Mouse (Mus musculus): ENCODE measurements around the gene Plekhj1. TPM values are rescaled to one million over a fixed set of nuclear protein-coding genes. Genes with fewer than 3 reads are reported as not detected.
A peak's percentile ranks its signal among the peaks of the same experiment; 100 is the strongest.

Gene Plekhj1
- 102 and 114 TPM in 2 replicates for polyA plus RNA-seq (2015; fragmentation: Nextera tagmentation; extraction: Ambion mirVana)

GRCm38 (mm10) chr10:80798150-80799006 lies at the start of gene Plekhj1, which contains the start of gene Sf3a2:
TSS of gene Plekhj1 (minus strand) at chr10:80798626.
TSS of gene Sf3a2 (plus strand) at chr10:80798198.
- Histone ChIP-seq H3K4me3 (replicated peaks; ENCODE audit: low read length) (peak within 1 kb of the TSS; percentile 94), H3K9me3 (replicated peaks; ENCODE audit: control insufficient read depth, low read length) (no peaks in the 10 kb centered on the region), H3K4me2 (ENCODE audit: low read depth, low read length) (peak within 1 kb of the TSS; percentile 90), H3K27ac (ENCODE audit: low read length) (peak within 1 kb of the TSS; percentile 98), H3K4me1 (ENCODE audit: control insufficient read depth, insufficient read depth, low read length) (peaks cover 21% of the 10 kb centered on the region), H3K9ac (ENCODE audit: low read length) (peak within 1 kb of the TSS; percentile 99), H3K27me3 (ENCODE audit: control insufficient read depth, insufficient read depth, low read length) (no peaks in the 10 kb centered on the region), H3K36me3 (ENCODE audit: control insufficient read depth, insufficient read depth, low read length) (peaks cover 21% of the 10 kb centered on the region; the same call in 1 of the 2 replicates)
- peak; percentile 94 for ATAC-seq (ENCODE audit: insufficient read depth, low FRiP score)
- under 1% methylated on average over 104 of the region's 104 CpGs for WGBS

GRCm38 (mm10) chr10:80845732-80846131 lies 47.3 kb upstream of the Plekhj1 start:
- no peak overlapping the region for H3K27ac ChIP-seq (ENCODE audit: low read length)
- H3K9me3 ChIP-seq (replicated peaks; ENCODE audit: control insufficient read depth, low read length) = no peaks in the 10 kb centered on the region
- peaks cover 4% of the 10 kb centered on the region; the same call in 1 of the 2 replicates for H3K4me1 ChIP-seq (ENCODE audit: control insufficient read depth, insufficient read depth, low read length)
- H3K27me3 ChIP-seq (ENCODE audit: control insufficient read depth, insufficient read depth, low read length) = peaks cover 34% of the 10 kb centered on the region
- H3K9ac ChIP-seq (ENCODE audit: low read length) = no peak overlapping the region
- no peak for ATAC-seq (ENCODE audit: insufficient read depth, low FRiP score)
- no peak overlapping the region for H3K4me2 ChIP-seq (ENCODE audit: low read depth, low read length)
- H3K36me3 ChIP-seq (ENCODE audit: control insufficient read depth, insufficient read depth, low read length) = no peaks in the 10 kb centered on the region
- WGBS = 70% methylated on average over 12 of the region's 12 CpGs
- no peak overlapping the region for H3K4me3 ChIP-seq (replicated peaks; ENCODE audit: low read length)

GRCm38 (mm10) chr10:80845055-80845693 lies 46.7 kb upstream of the Plekhj1 start:
- Histone ChIP-seq H3K4me1 (ENCODE audit: control insufficient read depth, insufficient read depth, low read length) (peaks cover 4% of the 10 kb centered on the region; the same call in 1 of the 2 replicates), H3K27ac (ENCODE audit: low read length) (no peak overlapping the region), H3K9me3 (replicated peaks; ENCODE audit: control insufficient read depth, low read length) (no peaks in the 10 kb centered on the region), H3K9ac (ENCODE audit: low read length) (no peak overlapping the region; the same call in 1 of the 2 replicates), H3K27me3 (ENCODE audit: control insufficient read depth, insufficient read depth, low read length) (peaks cover 34% of the 10 kb centered on the region), H3K4me2 (ENCODE audit: low read depth, low read length) (no peak overlapping the region), H3K36me3 (ENCODE audit: control insufficient read depth, insufficient read depth, low read length) (no peaks in the 10 kb centered on the region), H3K4me3 (replicated peaks; ENCODE audit: low read length) (no peak overlapping the region)
- ATAC-seq (ENCODE audit: insufficient read depth, low FRiP score) = no peak
- 64% methylated on average over 8 of the region's 8 CpGs for WGBS

DNA sequence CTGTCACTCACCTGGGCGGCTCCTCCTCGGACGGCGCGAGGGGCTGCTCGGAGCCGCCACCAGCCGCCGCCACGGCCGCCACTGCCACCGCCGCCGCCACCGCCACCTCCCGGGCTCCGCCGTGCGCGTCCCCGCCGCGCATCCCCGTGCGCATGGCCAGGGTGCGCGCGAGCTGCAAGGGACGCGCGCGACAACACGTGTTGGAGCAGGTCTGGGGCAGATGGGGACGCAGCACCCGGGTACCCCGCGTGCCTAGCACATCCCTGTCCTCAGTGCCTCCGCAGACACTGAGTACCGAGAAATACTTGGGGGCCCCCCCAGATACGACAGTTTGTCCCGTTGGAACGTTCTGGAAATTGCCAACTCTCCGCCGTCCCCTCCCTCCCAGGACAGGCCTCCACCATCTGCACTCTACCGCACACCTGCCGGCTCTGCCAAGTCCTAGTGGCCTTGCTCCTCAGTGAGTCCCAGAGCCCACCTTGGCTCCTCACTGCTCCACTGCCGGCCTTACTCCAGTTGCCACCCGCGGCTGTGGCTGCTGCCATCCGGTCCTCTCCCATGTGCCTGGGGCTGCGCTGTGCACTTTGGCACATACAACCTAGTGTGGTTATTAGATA lies 45.6 kb upstream of the Plekhj1 start, which contains the start of gene Lingo3:
Gene Lingo3, minus strand, starts transcription at position 109 of the 617 bp plus-strand sequence.
- 3% methylated on average over 46 of the region's 51 CpGs for WGBS
- H3K4me1 ChIP-seq (ENCODE audit: control insufficient read depth, insufficient read depth, low read length) = peaks cover 4% of the 10 kb centered on the region; the same call in 1 of the 2 replicates
- H3K36me3 ChIP-seq (ENCODE audit: control insufficient read depth, insufficient read depth, low read length) = no peaks in the 10 kb centered on the region
- H3K4me2 ChIP-seq (ENCODE audit: low read depth, low read length) = peak within 1 kb of the TSS; percentile 67
- H3K27me3 ChIP-seq (ENCODE audit: control insufficient read depth, insufficient read depth, low read length) = peaks cover 34% of the 10 kb centered on the region
- no peak for ATAC-seq (ENCODE audit: insufficient read depth, low FRiP score)
- H3K9me3 ChIP-seq (replicated peaks; ENCODE audit: control insufficient read depth, low read length) = no peaks in the 10 kb centered on the region
- H3K27ac ChIP-seq (ENCODE audit: low read length) = no peak within 1 kb of the TSS
- peak within 1 kb of the TSS; percentile 64 for H3K9ac ChIP-seq (ENCODE audit: low read length)
- peak within 1 kb of the TSS; percentile 43 for H3K4me3 ChIP-seq (replicated peaks; ENCODE audit: low read length)

DNA sequence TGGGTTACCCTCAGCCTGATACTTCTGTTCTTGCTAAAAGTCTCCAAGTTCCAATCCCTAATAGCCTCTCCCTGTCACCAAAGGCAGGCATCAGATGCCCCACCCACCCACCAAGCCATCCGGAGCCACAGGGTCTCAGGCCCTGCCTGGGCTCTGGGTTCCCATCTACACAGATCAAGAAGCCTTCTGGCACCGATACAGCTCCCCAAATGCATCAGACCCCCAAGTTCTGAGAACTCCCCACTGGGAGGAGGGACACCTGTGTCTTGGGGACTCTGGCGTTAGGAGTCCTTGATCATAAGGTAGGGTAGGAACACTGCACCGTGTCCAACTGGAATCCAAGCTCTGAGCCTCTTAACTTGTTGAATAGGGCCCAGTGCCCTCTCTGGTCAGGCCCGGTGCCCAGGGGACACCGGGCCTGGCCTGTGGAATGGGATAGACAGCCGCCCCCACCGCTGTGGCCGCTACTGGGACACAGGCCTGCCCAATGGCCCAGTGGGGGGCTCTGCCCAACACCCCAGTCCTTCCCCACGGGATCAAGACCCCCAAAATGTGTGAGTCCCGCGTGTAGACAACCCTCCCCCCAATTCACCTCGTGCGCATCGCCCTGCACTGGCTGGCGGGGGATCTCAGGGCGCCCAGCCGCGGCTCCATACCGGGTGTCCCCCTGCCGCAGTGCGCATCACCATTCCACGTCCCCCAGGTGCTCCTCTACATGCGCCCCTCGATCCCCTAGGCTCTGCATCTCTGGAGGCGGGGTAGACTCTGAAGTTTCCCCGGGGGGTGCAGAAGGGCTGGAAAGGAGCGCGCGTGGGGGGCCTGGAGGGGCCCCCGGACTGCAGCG lies 44.9 kb upstream of the Plekhj1 start:
- Histone ChIP-seq H3K27ac (ENCODE audit: low read length) (no peak overlapping the region), H3K9ac (ENCODE audit: low read length) (peak overlapping the region; percentile 64), H3K4me2 (ENCODE audit: low read depth, low read length) (peak overlapping the region; percentile 67), H3K4me3 (replicated peaks; ENCODE audit: low read length) (peak overlapping the region; percentile 43), H3K4me1 (ENCODE audit: control insufficient read depth, insufficient read depth, low read length) (peaks cover 4% of the 10 kb centered on the region; the same call in 1 of the 2 replicates), H3K9me3 (replicated peaks; ENCODE audit: control insufficient read depth, low read length) (no peaks in the 10 kb centered on the region), H3K36me3 (ENCODE audit: control insufficient read depth, insufficient read depth, low read length) (no peaks in the 10 kb centered on the region), H3K27me3 (ENCODE audit: control insufficient read depth, insufficient read depth, low read length) (peaks cover 34% of the 10 kb centered on the region)
- 11% methylated on average over 32 of the region's 32 CpGs for WGBS
- no peak for ATAC-seq (ENCODE audit: insufficient read depth, low FRiP score)

GRCm38 (mm10) chr10:80842334-80842733 lies 43.9 kb upstream of the Plekhj1 start:
- no peaks in the 10 kb centered on the region for H3K9me3 ChIP-seq (replicated peaks; ENCODE audit: control insufficient read depth, low read length)
- H3K4me3 ChIP-seq (replicated peaks; ENCODE audit: low read length) = no peak overlapping the region
- ATAC-seq (ENCODE audit: insufficient read depth, low FRiP score) = no peak
- H3K27ac ChIP-seq (ENCODE audit: low read length) = no peak overlapping the region
- H3K9ac ChIP-seq (ENCODE audit: low read length) = no peak overlapping the region
- H3K27me3 ChIP-seq (ENCODE audit: control insufficient read depth, insufficient read depth, low read length) = peaks cover 37% of the 10 kb centered on the region
- H3K4me1 ChIP-seq (ENCODE audit: control insufficient read depth, insufficient read depth, low read length) = peaks cover 4% of the 10 kb centered on the region; the same call in 1 of the 2 replicates
- WGBS = 76% methylated on average over 15 of the region's 15 CpGs
- H3K36me3 ChIP-seq (ENCODE audit: control insufficient read depth, insufficient read depth, low read length) = no peaks in the 10 kb centered on the region
- H3K4me2 ChIP-seq (ENCODE audit: low read depth, low read length) = no peak overlapping the region

DNA sequence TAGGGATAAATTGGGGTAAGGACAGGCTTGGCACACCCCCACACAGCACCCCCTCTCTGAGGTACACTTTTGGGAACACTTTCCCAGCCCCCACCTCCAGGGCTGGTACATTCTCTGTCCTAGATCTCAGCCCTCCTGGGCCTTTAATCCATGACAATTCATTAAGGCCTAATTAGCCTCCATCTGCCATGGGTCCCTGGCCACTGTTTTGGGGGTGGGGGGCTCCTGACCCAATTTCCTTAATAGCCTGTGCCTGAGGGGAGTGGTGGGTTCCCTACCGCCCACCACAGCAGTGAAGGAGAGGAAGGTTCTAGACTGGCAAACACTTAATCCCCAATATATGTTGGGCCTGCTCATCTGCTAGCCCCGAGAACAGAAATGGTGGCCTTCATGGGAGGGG lies 43.3 kb upstream of the Plekhj1 start:
- no peak overlapping the region for H3K4me3 ChIP-seq (replicated peaks; ENCODE audit: low read length)
- H3K27ac ChIP-seq (ENCODE audit: low read length) = no peak overlapping the region
- peaks cover 4% of the 10 kb centered on the region; the same call in 1 of the 2 replicates for H3K4me1 ChIP-seq (ENCODE audit: control insufficient read depth, insufficient read depth, low read length)
- H3K36me3 ChIP-seq (ENCODE audit: control insufficient read depth, insufficient read depth, low read length) = no peaks in the 10 kb centered on the region
- no peaks in the 10 kb centered on the region for H3K9me3 ChIP-seq (replicated peaks; ENCODE audit: control insufficient read depth, low read length)
- 77% methylated on average over 2 of the region's 2 CpGs for WGBS
- peaks cover 42% of the 10 kb centered on the region for H3K27me3 ChIP-seq (ENCODE audit: control insufficient read depth, insufficient read depth, low read length)
- ATAC-seq (ENCODE audit: insufficient read depth, low FRiP score) = no peak
- no peak overlapping the region for H3K9ac ChIP-seq (ENCODE audit: low read length)
- no peak overlapping the region for H3K4me2 ChIP-seq (ENCODE audit: low read depth, low read length)

- no peak overlapping the region for H3K4me2 ChIP-seq (ENCODE audit: low read depth, low read length)
- no peaks in the 10 kb centered on the region for H3K36me3 ChIP-seq (ENCODE audit: control insufficient read depth, insufficient read depth, low read length)
- no peak overlapping the region for H3K9ac ChIP-seq (ENCODE audit: low read length)
- peaks cover 4% of the 10 kb centered on the region; the same call in 1 of the 2 replicates for H3K4me1 ChIP-seq (ENCODE audit: control insufficient read depth, insufficient read depth, low read length)
- H3K27ac ChIP-seq (ENCODE audit: low read length) = no peak overlapping the region
- no peaks in the 10 kb centered on the region for H3K9me3 ChIP-seq (replicated peaks; ENCODE audit: control insufficient read depth, low read length)
- no peak for ATAC-seq (ENCODE audit: insufficient read depth, low FRiP score)
- H3K27me3 ChIP-seq (ENCODE audit: control insufficient read depth, insufficient read depth, low read length) = peaks cover 58% of the 10 kb centered on the region
- no peak overlapping the region for H3K4me3 ChIP-seq (replicated peaks; ENCODE audit: low read length)
- WGBS = 57% methylated on average over 6 of the region's 6 CpGs
Observed at GRCm38 (mm10) chr10:80839848-80840247, 41.4 kb upstream of the Plekhj1 start.
